Mouse (Mus musculus): ENCODE measurements around the gene Eif4g1.

DNA sequence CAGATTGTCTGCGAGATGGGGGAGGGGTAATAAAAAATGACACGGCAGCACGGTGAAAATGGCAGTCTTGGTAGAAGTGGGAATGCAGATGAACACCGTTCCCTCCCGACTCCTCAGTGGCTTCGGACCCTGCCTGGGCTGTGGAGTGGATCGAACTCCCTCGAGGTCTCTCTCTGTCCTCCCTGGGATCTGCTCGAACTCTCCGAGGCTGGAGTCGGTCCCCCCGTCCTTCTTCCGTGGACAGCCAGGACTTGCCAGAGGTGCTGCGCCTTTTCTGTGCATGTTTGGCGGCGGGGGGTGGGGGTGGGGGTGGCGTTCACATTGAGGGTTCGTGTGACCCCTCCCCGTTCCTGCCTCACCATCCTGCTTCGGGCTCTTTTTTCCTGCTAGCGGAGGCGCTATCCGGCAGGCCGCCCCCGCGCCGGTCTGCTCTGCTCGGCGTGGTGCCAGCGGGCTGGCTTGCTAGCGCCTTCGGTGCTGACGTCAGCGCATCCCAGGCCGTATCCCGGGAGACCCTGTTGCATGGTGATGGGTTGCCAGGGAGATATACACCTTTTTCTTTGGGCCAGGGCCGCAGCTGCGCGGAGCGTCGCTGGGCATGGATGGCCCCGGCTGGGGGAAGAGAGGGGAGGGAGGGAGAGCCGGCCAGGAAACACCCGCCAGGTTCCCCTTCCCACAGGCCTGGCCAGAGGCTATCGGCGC is 27.7 kb downstream of the Eif4g1 start:
- no peak for TF ChIP-seq CTCF (IDR thresholded peaks at IDR 0.05; ENCODE audit: borderline replicate concordance, control insufficient read depth, extremely low read depth, insufficient read depth, low read length, poor library complexity)
- TF ChIP-seq POLR2A (IDR thresholded peaks at IDR 0.05; ENCODE audit: control insufficient read depth, extremely low read depth, insufficient read depth, low read length, poor library complexity) = no peak

Measured in thymus, adult 2 months (tissue).